Mouse (Mus musculus): ENCODE measurements around the gene Bcar3. TPM values are rescaled to one million over a fixed set of nuclear protein-coding genes. Genes with fewer than 3 reads are reported as not detected.
"Not testable (repeated sequence)": the region's sequence is repeated elsewhere in the genome, so short reads cannot be mapped to it uniquely, and the experiment has no call there.

The Bcar3 gene
- 21.5 and 23.4 TPM in 2 replicates for polyA plus RNA-seq (2015; fragmentation: Nextera tagmentation; extraction: Ambion mirVana)

DNA sequence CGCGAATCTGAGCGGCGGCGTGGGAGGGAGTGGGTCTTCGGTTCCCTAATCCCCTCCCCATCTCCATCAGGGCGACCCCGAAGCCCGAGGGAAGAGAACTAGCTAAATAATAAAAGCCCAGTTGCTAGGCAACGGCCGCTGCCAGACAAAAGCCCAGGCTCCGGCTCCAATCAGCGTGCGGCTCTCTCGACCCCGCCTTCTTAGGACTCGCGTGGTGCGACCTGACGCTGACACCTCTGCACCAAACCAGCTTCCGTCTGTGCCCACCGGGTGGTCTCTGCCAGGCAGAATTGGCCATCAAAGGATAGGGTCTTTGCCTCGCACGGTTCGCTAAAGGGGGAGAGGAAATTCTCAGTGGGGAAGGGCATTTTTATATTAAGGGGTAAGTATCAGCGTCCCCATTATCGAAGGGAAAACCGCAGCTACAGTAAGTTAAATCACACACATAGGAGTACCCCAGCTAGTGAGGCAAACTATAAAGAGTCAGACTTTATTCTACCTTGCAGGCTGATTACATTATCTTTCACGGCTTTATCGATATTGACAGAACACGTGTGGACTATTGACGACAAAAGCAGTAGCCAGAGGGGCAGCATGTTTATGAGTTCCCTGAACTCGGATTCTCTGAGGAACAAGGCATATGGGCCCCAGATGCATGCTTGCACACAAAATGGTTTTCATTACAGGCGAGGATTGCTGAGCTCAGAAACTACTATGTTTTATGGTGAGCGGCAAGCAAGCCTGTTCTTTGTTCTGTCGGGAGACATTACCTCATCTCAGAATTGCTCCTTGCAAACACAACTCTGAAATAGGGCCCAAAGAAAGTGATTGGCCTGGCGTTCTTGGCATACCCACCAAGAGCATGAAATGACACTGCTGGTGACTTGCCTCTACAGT is at the start of gene Bcar3:
TSS of gene Bcar3 (plus strand) at position 183 of the 897 bp plus-strand sequence.
- Histone ChIP-seq H3K9me3 (no peaks in the 10 kb centered on the region), H3K36me3 (no peaks in the 10 kb centered on the region), H3K27me3 (replicated peaks) (no peaks in the 10 kb centered on the region), H3K4me1 (replicated peaks) (peaks cover 9% of the 10 kb centered on the region), H3K27ac (peak within 1 kb of the TSS; percentile 94), H3K4me3 (replicated peaks) (peak within 1 kb of the TSS; percentile 87), H3K4me2 (replicated peaks) (peak within 1 kb of the TSS; percentile 82), H3K9ac (peak within 1 kb of the TSS; percentile 80)
- peak; percentile 72 for ATAC-seq
- 5% methylated on average over 36 of the region's 37 CpGs for WGBS

DNA sequence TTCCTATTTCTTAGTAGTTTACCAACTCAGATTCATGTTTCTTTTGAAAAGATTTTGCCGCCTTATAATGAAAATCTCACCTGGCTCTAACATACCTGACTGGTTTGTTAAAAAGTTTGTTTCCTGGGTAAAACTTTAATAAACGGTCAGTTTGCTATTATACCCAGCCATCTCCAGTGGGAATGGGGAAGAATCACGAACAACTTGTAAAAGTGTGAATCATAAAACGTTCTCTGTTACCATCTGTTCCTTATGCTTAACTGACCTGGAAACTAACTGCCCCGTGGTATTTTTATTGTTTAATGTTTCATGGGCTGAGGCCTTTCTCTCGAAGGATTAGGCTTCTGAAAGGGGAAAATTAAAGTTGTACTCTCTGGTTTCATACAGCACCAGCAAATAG is 49.2 kb upstream of the Bcar3 start:
- H3K9ac ChIP-seq = no peak overlapping the region
- no peak overlapping the region for H3K27ac ChIP-seq
- ATAC-seq = no peak
- peak overlapping the region; percentile 96 for H3K4me3 ChIP-seq (replicated peaks)
- peaks cover 16% of the 10 kb centered on the region for H3K4me1 ChIP-seq (replicated peaks)
- no peaks in the 10 kb centered on the region for H3K27me3 ChIP-seq (replicated peaks)
- 44% methylated on average over 6 of the region's 6 CpGs for WGBS
- H3K36me3 ChIP-seq = no peaks in the 10 kb centered on the region
- H3K4me2 ChIP-seq (replicated peaks) = peak overlapping the region; percentile 59
- no peaks in the 10 kb centered on the region for H3K9me3 ChIP-seq

DNA sequence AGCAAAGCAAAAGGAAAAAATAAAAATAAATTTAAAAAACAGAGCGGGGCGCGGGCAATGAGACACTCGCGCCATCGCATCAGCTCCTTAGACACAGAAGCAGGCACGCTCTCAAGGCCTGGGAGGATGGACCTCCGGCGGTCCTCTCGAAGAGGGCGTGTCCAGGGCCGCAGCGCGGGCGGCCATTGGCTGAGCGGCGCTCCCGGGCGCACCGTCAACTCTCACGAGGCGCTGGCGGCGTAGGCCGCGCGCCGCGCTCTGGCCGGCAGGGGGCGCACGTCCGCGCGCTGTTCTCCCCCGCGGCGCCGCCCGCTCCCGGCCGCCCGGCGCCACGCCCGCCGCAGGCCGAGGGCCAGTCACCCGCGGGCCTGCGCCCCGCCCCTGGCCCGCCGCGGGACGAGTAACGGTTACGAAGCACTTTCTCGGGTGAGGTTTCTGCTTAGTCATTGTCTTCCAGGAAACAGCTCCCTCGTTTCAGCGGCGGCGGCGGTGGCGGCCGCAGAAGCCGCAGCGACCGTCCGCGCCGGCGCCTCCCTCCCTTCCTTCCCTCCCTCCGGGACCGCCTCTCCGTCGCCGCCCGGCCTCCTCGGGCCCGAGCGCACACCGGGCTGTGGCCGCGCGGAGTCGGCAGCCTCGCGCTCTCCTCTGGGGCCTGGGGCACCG is 48.6 kb upstream of the Bcar3 start, which contains the start of gene Gclm:
TSS of gene Gclm (plus strand) at position 343 of the 663 bp plus-strand sequence.
- H3K9me3 ChIP-seq = no peaks in the 10 kb centered on the region
- H3K4me2 ChIP-seq (replicated peaks) = peak within 1 kb of the TSS; percentile 80
- peaks cover 16% of the 10 kb centered on the region for H3K4me1 ChIP-seq (replicated peaks)
- H3K27ac ChIP-seq = peak within 1 kb of the TSS; percentile 92
- no peaks in the 10 kb centered on the region for H3K36me3 ChIP-seq
- peak within 1 kb of the TSS; percentile 86 for H3K9ac ChIP-seq
- no peaks in the 10 kb centered on the region for H3K27me3 ChIP-seq (replicated peaks)
- under 1% methylated on average over 82 of the region's 90 CpGs for WGBS
- peak within 1 kb of the TSS; percentile 96 for H3K4me3 ChIP-seq (replicated peaks)
- ATAC-seq = peak; percentile 98

GRCm38 (mm10) chr3:122245878-122246332 is 48.0 kb upstream of the Bcar3 start:
- Histone ChIP-seq H3K9me3 (no peaks in the 10 kb centered on the region), H3K4me2 (replicated peaks) (peak overlapping the region; percentile 80), H3K27ac (peak overlapping the region; percentile 92), H3K4me1 (replicated peaks) (peaks cover 16% of the 10 kb centered on the region), H3K27me3 (replicated peaks) (no peaks in the 10 kb centered on the region), H3K36me3 (no peaks in the 10 kb centered on the region), H3K9ac (peak overlapping the region; percentile 86), H3K4me3 (replicated peaks) (peak overlapping the region; percentile 96)
- ATAC-seq = peak; percentile 56
- under 1% methylated on average over 50 of the region's 50 CpGs for WGBS

DNA sequence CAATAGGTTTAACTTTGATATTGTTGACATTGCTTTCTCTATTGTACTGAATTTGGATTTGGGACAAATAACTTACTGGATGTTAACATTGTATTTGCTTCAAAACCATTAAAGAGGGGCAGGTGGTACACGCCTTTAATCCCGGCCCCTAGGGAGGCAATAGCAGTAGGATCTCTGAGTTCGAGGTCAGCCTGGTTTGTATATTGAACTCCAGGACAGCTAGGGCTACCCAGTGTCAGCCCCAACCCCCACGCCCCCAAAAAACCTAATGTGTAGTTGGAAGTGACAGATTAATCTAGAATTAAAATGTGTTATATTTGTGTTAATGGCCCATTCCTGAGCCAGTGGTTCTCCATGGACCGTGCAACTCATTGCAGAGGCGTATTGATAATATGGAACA is 47.5 kb upstream of the Bcar3 start:
- Histone ChIP-seq H3K9ac (peak overlapping the region; percentile 86), H3K9me3 (no peaks in the 10 kb centered on the region), H3K27me3 (replicated peaks) (no peaks in the 10 kb centered on the region), H3K36me3 (no peaks in the 10 kb centered on the region), H3K4me1 (replicated peaks) (peaks cover 16% of the 10 kb centered on the region), H3K27ac (0 out of 2 replicates have a peak overlapping the region, but pooled peaks have one; percentile 92), H3K4me2 (replicated peaks) (peak overlapping the region; percentile 80), H3K4me3 (replicated peaks) (peak overlapping the region; percentile 96)
- WGBS = 32% methylated on average over 6 of the region's 6 CpGs
- no peak for ATAC-seq

DNA sequence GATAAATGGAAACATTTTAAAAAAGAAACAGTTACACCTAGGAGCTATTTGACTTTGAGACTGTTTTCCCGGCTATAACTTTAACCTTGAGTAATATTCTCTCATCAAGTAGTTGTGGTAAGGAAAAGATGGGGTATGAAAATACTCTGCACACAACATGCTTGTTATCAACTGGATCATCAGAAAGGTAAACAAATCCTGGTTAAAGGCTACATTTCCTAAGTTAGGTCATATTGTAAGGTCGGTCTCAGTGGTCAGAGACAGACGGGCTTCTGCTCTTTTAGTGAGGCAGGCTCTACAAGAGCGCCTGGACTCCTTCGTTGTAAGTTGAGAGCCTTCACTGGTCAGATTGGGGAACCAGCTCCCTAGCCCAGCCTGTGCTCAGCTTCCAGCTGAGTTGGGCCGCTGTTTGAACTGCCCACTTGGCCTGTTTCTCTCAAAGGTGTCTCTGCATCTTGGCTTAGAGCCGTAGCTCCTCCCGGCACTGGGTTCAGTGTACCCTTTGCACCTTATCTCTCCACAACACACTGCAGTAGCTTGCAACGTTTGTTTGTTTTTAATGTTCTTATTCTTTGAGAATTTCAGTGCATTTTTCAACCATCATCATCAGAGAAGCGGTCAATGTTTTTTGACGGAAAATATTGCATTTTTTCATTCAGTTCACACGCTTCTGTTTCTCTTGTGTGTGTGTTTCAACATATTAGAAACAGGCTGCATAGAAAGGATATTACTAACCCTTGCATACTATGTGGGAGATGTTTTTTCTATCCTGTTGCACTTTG is 46.8 kb upstream of the Bcar3 start:
- Histone ChIP-seq H3K4me1 (replicated peaks) (peaks cover 16% of the 10 kb centered on the region), H3K4me3 (replicated peaks) (peak overlapping the region; percentile 96; the same call in 1 of the 2 replicates), H3K27me3 (replicated peaks) (no peaks in the 10 kb centered on the region), H3K4me2 (replicated peaks) (peak overlapping the region; percentile 80), H3K9me3 (no peaks in the 10 kb centered on the region), H3K36me3 (no peaks in the 10 kb centered on the region), H3K9ac (0 out of 2 replicates have a peak overlapping the region, but pooled peaks have one; percentile 6), H3K27ac (peak overlapping the region; percentile 55; the same call in 1 of the 2 replicates)
- 46% methylated on average over 12 of the region's 12 CpGs for WGBS
- ATAC-seq = no peak

DNA sequence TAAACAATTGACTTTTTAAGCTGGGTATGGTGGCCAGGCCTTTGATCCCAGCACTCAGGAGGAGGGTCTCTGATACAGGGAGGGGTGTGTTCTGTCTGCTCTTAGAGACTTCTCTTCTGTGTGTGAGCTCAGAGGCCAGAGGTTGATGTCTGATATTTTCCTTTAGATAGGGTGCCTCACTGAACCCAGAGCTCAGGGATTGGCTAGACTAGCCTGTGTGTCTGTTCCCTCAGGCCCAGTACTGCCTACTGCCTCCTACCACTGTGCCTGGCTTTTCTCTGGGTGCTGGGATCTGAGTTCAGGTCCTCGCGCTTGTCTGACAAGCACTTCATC is 46.2 kb upstream of the Bcar3 start:
- Histone ChIP-seq H3K9ac (no peak overlapping the region), H3K27me3 (replicated peaks) (no peaks in the 10 kb centered on the region), H3K27ac (peak overlapping the region; percentile 55; the same call in 1 of the 2 replicates), H3K9me3 (no peaks in the 10 kb centered on the region), H3K4me1 (replicated peaks) (peaks cover 16% of the 10 kb centered on the region), H3K4me3 (replicated peaks) (0 out of 2 replicates have a peak overlapping the region, but pooled peaks have one; percentile 18), H3K4me2 (replicated peaks) (peak overlapping the region; percentile 80; the same call in 1 of the 2 replicates), H3K36me3 (no peaks in the 10 kb centered on the region)
- 0 out of 2 replicates have a peak, but pooled peaks have one; percentile 5 for ATAC-seq
- 98% methylated on average over 2 of the region's 2 CpGs for WGBS

DNA sequence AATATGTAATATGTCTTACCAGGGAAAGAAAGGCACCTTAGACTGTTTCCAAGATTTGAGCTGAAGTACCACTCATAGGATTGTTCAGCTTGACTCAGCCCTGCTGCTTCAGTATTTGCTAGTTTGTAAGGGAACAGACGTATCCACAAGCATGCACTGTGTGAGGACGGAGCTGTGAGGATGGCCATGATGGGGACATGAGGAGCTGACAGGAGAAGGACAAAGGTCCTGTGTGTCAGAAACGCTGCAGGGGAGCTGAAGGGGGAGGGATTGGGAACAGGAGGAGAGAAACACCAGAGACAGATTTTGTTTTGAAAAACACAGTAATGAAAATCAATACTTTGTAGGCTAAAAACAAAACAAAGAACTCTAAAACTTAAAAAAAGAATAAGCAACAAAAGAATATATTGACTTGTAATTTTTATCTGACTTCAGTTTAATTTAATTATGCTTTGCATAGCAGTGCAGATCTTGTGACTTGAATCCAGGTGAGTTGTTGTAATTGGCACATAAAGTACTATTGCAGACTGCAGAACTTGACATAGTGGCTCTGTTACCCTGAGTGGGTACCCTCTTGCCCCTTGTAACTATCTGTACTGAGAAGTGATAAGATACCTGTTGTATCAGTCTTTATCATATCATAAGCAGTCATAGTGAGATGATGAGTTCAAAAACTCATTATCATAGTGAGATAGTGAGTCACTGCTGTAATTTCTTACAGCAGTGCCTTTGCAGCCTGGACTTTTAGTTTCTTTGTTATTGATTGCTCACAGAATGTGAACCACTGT is 41.3 kb upstream of the Bcar3 start:
- Histone ChIP-seq H3K4me3 (replicated peaks) (no peak overlapping the region), H3K27ac (no peak overlapping the region), H3K9ac (no peak overlapping the region), H3K9me3 (no peaks in the 10 kb centered on the region), H3K27me3 (replicated peaks) (no peaks in the 10 kb centered on the region), H3K36me3 (no peaks in the 10 kb centered on the region), H3K4me2 (replicated peaks) (no peak overlapping the region), H3K4me1 (replicated peaks) (peaks cover 3% of the 10 kb centered on the region; the same call in 1 of the 2 replicates)
- WGBS = 55% methylated on average over 3 of the region's 3 CpGs
- ATAC-seq = peak; percentile 61

GRCm38 (mm10) chr3:122254050-122254449 is 39.9 kb upstream of the Bcar3 start:
- WGBS = 89% methylated on average over 7 of the region's 7 CpGs
- not testable (repeated sequence) for ATAC-seq, H3K36me3 ChIP-seq

DNA sequence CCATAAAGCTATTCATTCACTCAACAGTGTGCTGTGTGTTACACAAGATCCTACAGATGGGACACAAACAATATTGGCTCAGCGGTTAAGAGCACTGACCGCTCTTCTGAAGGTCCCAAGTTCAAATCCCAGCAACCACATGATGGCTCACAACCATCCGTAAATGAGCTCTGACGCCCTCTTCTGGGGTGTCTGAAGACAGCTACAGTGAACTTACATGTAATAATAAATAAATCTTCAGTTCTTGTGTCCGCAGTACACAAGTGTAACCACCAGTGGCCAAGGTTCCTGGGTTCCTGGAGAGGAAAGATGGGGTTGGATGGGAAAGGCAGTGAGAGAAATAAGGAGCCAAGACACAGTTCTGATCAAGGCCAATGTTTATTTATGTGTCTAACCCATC is 23.9 kb upstream of the Bcar3 start:
- no peaks in the 10 kb centered on the region for H3K9me3 ChIP-seq
- H3K27ac ChIP-seq = no peak overlapping the region
- ATAC-seq = no peak
- H3K27me3 ChIP-seq (replicated peaks) = no peaks in the 10 kb centered on the region
- no peak overlapping the region for H3K9ac ChIP-seq
- no peak overlapping the region for H3K4me3 ChIP-seq (replicated peaks)
- no peak overlapping the region for H3K4me2 ChIP-seq (replicated peaks)
- H3K36me3 ChIP-seq = no peaks in the 10 kb centered on the region
- WGBS = 74% methylated on average over 5 of the region's 5 CpGs
- peaks cover under 1% of the 10 kb centered on the region for H3K4me1 ChIP-seq (replicated peaks)

More at GRCm38 (mm10) chr3:122254050-122254449, 39.9 kb upstream of the Bcar3 start:
- not testable (repeated sequence) for H3K9ac ChIP-seq; H3K4me2 ChIP-seq (replicated peaks); H3K27me3 ChIP-seq (replicated peaks); H3K4me1 ChIP-seq (replicated peaks); H3K4me3 ChIP-seq (replicated peaks); H3K27ac ChIP-seq; H3K9me3 ChIP-seq

DNA sequence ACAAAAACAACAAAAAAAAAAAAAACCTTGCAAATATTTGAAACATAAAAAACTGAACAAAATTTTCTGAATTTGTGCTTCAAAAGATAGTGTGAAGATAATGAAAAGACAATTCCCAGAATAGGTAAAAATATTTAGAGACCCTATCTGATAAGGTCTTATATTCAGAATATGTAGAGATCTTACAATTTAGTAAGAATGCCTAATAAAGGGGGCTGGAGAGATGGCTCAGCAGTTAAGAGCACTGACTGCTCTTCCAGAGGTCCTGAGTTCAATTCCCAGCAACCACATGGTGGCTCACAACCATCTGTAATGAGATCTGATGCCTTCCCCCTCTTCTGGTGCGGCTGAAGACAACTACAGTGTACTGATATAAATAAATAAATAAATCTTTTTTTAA is 21.4 kb upstream of the Bcar3 start:
- H3K4me2 ChIP-seq (replicated peaks) = not testable (repeated sequence)
- 56% methylated on average over 1 of the region's 1 CpGs for WGBS

More for the DNA sequence above, 21.4 kb upstream of the Bcar3 start:
- H3K9me3 ChIP-seq; H3K9ac ChIP-seq; H3K4me3 ChIP-seq (replicated peaks); H3K27ac ChIP-seq; H3K27me3 ChIP-seq (replicated peaks); ATAC-seq: not testable (repeated sequence)
- peaks cover 17% of the 10 kb centered on the region for H3K36me3 ChIP-seq
- H3K4me1 ChIP-seq (replicated peaks) = peaks cover 25% of the 10 kb centered on the region
